Mouse (Mus musculus): ENCODE results near the gene Eri3.

Eri3 gene

GRCm38 (mm10) chr4:117664411-117665137 is 114.4 kb downstream of the Eri3 start:
- no peak for DNase-seq

DNA sequence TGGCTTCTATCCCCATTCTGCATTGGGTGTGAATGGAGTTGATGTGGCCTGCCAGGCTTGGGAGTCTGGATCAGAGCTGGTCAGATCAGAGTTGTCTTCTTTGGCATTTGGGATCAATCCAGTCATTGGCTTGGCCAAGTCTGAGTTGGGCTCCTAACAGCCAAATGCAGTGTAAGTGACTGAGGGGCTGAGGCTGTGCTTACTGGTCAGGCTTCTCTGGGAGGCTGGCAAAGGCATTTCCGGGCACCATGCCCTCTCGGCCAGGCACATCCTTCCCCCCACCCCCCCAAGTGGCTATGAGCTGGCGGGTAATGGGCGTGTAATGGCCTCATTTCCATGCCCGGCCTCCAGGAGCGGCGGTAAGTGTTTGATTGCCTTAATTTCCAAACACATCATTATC is 115.4 kb downstream of the Eri3 start:
- DNase-seq: peak; percentile 62

- no peak for DNase-seq
These were observed 115.9 kb downstream of the Eri3 start for GRCm38 (mm10) chr4:117666054-117666453.

DNA sequence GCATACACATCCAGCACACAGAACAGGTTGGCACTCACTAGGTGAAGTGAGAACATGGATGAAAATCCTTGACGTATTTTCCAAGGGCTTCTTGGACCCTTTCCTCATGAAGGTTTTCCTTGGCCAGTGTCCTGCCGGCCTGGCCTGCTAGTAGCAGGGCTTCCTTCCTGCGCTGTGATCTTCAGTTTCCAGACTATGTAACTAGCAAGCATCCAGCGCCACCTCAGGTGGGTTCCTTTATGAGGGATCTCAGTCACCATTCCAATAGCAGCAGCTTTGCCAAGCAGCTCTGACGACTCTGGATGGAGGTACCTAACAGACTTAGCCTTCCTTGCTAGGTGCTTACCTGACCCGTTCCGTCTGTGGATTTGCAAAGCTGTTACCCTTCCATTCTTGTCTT is 119.7 kb downstream of the Eri3 start:
- DNase-seq: no peak

DNA sequence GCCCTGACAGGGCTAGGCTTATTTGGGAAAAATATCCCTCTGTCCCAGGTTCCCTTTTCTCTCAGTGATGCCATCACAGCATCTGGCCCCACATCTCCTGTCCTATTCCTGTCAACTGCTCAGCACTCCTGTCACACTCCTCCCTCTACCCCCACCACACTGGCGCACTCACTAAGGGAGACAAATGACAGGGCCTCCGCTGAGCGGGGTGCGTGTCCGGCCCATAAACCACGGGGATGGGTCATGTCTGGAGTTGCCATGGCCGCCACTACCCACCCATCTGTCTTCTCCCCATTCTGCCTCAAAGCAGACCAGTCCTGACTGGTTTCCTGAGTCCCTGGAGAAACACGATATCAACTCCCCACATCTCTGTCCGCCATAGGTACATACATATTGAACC is 121.9 kb downstream of the Eri3 start:
- DNase-seq: no peak

- DNase-seq: no peak
These were observed 123.7 kb downstream of the Eri3 start for GRCm38 (mm10) chr4:117673901-117674300.

DNA sequence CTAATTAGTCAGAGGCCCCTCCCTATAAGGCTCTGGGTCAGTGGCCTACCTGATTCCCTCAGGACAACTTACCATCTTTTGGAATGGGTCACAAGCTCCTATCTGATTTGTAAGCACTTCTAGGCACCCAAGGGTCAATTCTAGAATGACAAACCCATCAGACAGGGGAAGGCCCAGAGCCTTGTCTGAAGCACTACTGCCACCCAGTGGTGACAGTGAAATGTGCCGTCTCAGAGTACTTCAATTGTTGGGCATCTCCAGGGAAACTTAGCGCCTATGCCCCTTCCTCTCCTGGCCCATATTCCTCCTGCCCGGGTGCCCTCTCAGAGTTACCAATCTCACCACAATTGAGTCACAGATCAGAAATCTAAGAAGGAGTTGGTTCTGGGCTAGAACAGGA is 126.7 kb downstream of the Eri3 start:
- DNase-seq: peak; percentile 90

- no peak for DNase-seq
These were observed 130.8 kb downstream of the Eri3 start for GRCm38 (mm10) chr4:117680963-117681362.

DNA sequence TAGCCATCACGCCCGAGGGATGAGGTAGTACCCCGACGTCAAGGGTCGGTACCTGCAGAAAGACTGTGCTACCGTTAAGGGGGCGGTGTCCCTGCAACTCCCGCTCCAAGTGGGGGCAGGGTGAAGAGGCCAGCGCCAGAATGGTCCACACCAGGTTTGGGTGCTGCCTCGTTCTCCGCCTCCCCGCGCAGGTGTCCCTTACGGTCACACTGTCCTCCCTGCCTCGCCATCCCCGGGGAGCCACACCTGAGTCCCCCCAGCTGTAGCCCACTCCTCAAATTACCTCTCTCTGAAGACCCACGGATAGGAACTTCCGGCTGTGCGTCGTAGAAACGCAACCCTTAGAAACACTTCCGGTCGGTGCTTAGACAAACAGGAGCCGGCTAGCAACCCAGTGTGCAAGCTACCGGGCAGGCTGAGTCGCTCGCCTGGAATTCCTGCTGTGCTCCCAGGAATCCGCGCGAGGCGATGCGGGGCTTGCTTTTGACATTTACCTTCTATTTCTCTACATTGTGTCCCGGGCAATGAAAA is 131.8 kb downstream of the Eri3 start, which contains the start of gene Dmap1:
TSS of gene Dmap1 (minus strand) at position 343 of the 531 bp plus-strand sequence.
- DNase-seq: peak; percentile 81

- no peak for DNase-seq
These were observed 132.3 kb downstream of the Eri3 start for GRCm38 (mm10) chr4:117682463-117682862.

- no peak for DNase-seq
These were observed 133.0 kb downstream of the Eri3 start for GRCm38 (mm10) chr4:117683048-117683768.

- DNase-seq: no peak
These were observed 136.2 kb downstream of the Eri3 start for GRCm38 (mm10) chr4:117686354-117686753.

DNA sequence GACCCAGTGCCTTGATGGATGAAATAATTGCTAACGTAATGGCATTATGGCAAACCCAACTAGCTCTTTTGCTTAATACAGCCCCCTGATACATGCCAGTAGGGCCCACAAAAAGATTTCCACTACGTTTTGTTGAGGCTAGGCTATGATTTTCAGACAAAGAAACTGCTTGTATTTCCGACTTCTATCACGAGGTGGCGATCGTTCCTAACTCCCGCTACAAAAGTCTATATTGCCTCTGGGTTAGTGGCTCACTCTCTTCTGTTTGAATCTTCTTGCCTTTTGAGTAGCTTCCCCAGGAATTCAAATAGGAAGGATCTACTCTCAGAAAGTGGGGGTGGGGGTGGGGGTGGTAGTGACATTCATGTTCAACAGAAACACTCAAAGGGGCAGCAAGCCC is 155.2 kb downstream of the Eri3 start:
- DNase-seq: peak; percentile 80

DNA sequence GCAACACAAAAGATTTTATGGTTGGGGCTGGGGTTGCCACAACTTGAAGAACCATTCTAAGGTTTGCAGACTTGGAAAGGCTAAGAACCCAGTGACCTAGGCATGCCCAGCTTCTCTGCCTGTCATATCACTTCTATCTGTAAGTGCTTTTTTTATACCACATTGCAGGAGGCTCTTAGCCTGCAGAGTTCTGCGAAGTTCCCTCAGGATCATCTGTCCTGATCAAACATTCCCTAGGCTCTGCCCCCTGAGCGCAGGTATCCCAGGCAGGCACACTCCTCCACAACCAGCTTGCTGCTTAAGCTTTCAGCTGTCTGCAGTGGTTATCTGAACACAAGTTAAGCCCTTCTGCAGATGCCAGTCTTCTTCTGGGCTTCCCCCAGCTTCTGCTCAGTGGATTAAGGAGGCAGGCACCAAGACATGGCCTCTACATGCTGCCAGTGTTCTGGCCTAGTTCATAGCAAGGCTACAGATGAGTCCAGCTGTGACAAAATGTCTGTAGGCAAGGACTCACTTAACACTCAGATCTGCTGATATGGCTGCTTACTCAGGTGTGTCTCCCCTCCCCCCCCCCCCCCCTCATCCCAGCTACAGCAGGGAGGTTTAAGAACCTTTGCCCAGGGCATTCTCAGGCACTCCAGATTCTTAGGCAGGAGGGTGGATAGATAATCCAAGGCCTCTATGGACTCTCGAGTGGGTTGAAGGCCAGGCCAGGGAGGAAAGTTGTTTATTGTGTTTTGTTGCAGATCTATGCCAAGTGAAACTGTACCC is 158.8 kb downstream of the Eri3 start:
- no peak for DNase-seq

DNA sequence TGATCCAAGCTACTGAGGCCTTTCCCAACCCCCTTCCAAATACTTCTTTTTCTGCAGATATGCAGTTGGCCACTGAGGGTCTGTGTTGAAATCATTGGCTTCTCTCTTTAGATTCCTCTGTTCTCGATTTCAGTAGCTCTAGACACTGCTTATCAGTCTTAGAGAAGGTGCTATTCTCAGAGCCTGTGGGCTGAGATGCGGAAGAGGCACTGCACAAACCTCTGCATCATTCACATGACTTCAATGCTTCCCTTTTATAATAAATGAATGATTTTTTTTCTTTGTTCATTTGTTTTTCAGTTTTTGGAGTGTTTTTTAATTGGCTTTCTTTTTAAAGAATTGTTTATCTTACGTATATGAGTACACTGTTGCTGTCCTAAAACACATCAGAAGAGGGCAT is 162.1 kb downstream of the Eri3 start:
- DNase-seq: no peak

DNA sequence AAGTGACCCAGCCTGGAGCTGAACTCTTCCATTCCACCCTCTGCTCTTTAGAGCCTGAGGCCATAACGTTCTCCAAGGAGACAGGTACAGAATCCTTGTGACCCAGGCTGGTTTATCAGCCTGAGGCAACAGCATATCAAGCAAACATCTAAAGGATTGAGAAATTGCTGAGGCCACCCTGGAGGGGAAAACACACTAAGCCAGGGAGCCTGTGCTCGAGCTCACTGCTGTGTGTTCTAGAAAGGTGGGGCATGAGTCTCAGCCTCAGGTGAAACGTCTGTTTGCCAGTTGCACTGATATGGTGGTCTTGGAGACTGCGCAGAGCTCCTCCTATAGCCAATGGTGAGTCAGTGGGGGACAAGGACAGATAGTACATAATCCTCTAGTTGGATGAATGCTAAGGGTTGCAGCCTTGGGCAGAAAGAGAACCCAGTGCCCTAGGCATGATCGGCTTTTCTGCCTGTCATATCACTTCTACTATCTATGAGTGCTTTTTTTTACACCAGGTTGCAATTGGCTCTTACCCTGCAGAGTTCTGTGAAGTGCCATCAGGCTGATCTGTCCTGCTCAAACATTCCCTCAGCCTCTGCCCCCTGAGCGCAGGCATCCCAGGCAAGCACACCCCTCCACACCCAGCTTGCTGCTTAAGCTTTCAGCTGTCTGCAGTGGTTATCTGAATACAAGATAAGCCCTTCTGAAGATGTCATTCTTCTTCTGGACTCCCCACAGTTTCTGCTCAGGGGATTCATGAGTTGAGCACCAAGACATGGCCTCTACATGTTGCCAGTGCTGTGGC is 163.3 kb downstream of the Eri3 start:
- no peak for DNase-seq
